Mouse (Mus musculus) CH12.LX (cell line): ENCODE data around the gene Olfr657. TPM values are rescaled to one million over a fixed set of nuclear protein-coding genes. Genes with fewer than 3 reads are reported as not detected.

ENCODE experiments used
- DNase-seq: peaks from one replicate; pipeline ENCODE4 v3.0.0-alpha.2; 2013; ENCODE audit errors: extremely low read depth
- H3K27ac ChIP-seq: 2 replicates; pipeline ENCODE4 v1.5.1; 2012; ENCODE audit warnings: low read depth, mild to moderate bottlenecking, control low read depth, moderate library complexity; ENCODE audit not compliant: insufficient read depth
- H3K27me3 ChIP-seq: replicated peaks from 2 replicates; pipeline ENCODE3; 2012; ENCODE audit warnings: inconsistent platforms
- H3K36me3 ChIP-seq, 2 experiments: replicated peaks in 1 of 2; 2 replicates each; pipeline versions ENCODE3 to v1.6.1; 2012; ENCODE audit warnings: inconsistent platforms in 1 of 2, low read length in 1 of 2, mild to moderate bottlenecking in 1 of 2, mixed read lengths in 1 of 2, moderate library complexity in 1 of 2; ENCODE audit not compliant: control insufficient read depth in 1 of 2, insufficient read depth in 1 of 2
- H3K4me1 ChIP-seq, 2 experiments: 2 replicates each; pipeline ENCODE4 v1.6.1; 2012; ENCODE audit warnings: inconsistent platforms in 1 of 2, moderate library complexity in 1 of 2; ENCODE audit not compliant: insufficient read depth in 2 of 2, control insufficient read depth in 1 of 2
- H3K4me2 ChIP-seq: 2 replicates; pipeline ENCODE4 v1.6.1; 2012; ENCODE audit warnings: low read depth, mild to moderate bottlenecking, control low read depth; ENCODE audit not compliant: poor library complexity, insufficient read depth, severe bottlenecking
- H3K4me3 ChIP-seq, 3 experiments: fragments of 150-350 bp in 1 of 3; sonication (generic) in 1 of 3; replicated peaks in 1 of 3; 2 replicates each; pipeline versions ENCODE3 to v1.5.1; 2011 to 2012; ENCODE audit warnings: low read depth in 2 of 3, low read length in 2 of 3, mild to moderate bottlenecking in 2 of 3, moderate library complexity in 2 of 3, control low read depth in 1 of 3, improper control_type of control experiment in 1 of 3, inconsistent platforms in 1 of 3, mixed read lengths in 1 of 3; ENCODE audit not compliant: poor library complexity in 1 of 3
- H3K79me2 ChIP-seq: replicated peaks from 2 replicates; pipeline ENCODE4 v1.6.1; 2012; ENCODE audit warnings: mild to moderate bottlenecking, moderate library complexity; ENCODE audit not compliant: control insufficient read depth, poor library complexity, insufficient read depth, severe bottlenecking; ENCODE audit errors: extremely low read depth
- H3K9ac ChIP-seq: 2 replicates; pipeline ENCODE4 v1.6.1; 2012; ENCODE audit warnings: low read depth, mild to moderate bottlenecking, control low read depth, moderate library complexity; ENCODE audit not compliant: insufficient read depth
- H3K9me3 ChIP-seq: replicated peaks from 2 replicates; pipeline ENCODE3; 2012; ENCODE audit warnings: low read length, inconsistent platforms, mixed read lengths
- BHLHE40 ChIP-seq: IDR thresholded peaks from 2 replicates; pipeline ENCODE4 v1.6.1; 2011; ENCODE audit warnings: mild to moderate bottlenecking, low read depth, low read length, improper control_type of control experiment
- CHD1 ChIP-seq: IDR thresholded peaks from 2 replicates; pipeline ENCODE4 v1.6.1; 2012; ENCODE audit warnings: low read depth, low read length, improper control_type of control experiment, inconsistent platforms
- CTCF ChIP-seq, 2 experiments: IDR thresholded peaks in 1 of 2; conservative IDR thresholded peaks in 1 of 2; 2 replicates each; pipeline ENCODE4 v1.5.1; 2011 to 2012; ENCODE audit warnings: low read depth in 2 of 2, low read length in 2 of 2, improper control_type of control experiment in 1 of 2, inconsistent platforms in 1 of 2, mild to moderate bottlenecking in 1 of 2, moderate library complexity in 1 of 2
- ETS1 ChIP-seq: conservative IDR thresholded peaks from 2 replicates; pipeline ENCODE4 v1.6.1; 2012; ENCODE audit warnings: low read depth, mild to moderate bottlenecking, inconsistent platforms, low read length, improper control_type of control experiment, moderate library complexity
- GABPA ChIP-seq: IDR thresholded peaks from 2 replicates; pipeline ENCODE4 v1.6.1; 2012; ENCODE audit warnings: low read depth, low read length, improper control_type of control experiment, inconsistent platforms; ENCODE audit not compliant: insufficient replicate concordance
- IRF4 ChIP-seq: IDR thresholded peaks from 2 replicates; pipeline ENCODE4 v1.6.1; 2014; ENCODE audit warnings: low read depth, mild to moderate bottlenecking, inconsistent platforms, low read length, improper control_type of control experiment
- JUN ChIP-seq: IDR thresholded peaks from 2 replicates; pipeline ENCODE4 v1.6.1; 2011; ENCODE audit warnings: low read depth, mild to moderate bottlenecking, low read length, improper control_type of control experiment, moderate library complexity; ENCODE audit not compliant: insufficient read depth
- KAT2A ChIP-seq: IDR thresholded peaks from 2 replicates; pipeline ENCODE4 v1.6.1; 2012; ENCODE audit warnings: low read length, improper control_type of control experiment, inconsistent platforms; ENCODE audit not compliant: insufficient replicate concordance
- MAX ChIP-seq: IDR thresholded peaks from 2 replicates; pipeline ENCODE4 v1.6.1; 2011; ENCODE audit warnings: low read length, improper control_type of control experiment
- MAZ ChIP-seq: IDR thresholded peaks from 2 replicates; pipeline ENCODE4 v1.6.1; 2012; ENCODE audit warnings: low read depth, mild to moderate bottlenecking, inconsistent platforms, low read length, improper control_type of control experiment, moderate library complexity
- MXI1 ChIP-seq: IDR thresholded peaks from 2 replicates; pipeline ENCODE4 v1.6.1; 2011; ENCODE audit warnings: mild to moderate bottlenecking, low read depth, low read length, improper control_type of control experiment
- MYC ChIP-seq: IDR thresholded peaks from 2 replicates; pipeline ENCODE4 v1.6.1; 2011; ENCODE audit warnings: low read depth, mild to moderate bottlenecking, improper control_type of control experiment, low read length
- NELFE ChIP-seq: IDR thresholded peaks from 2 replicates; pipeline ENCODE4 v1.6.1; 2011; ENCODE audit warnings: low read depth, low read length, improper control_type of control experiment
- PAX5 ChIP-seq: IDR thresholded peaks from 2 replicates; pipeline ENCODE4 v1.6.1; 2012; ENCODE audit warnings: low read length, inconsistent platforms, mixed read lengths
- POLR2A ChIP-seq: IDR thresholded peaks from 2 replicates; pipeline ENCODE4 v1.6.1; 2011; ENCODE audit warnings: low read depth, mild to moderate bottlenecking, improper control_type of control experiment, low read length
- POLR2AphosphoS2 ChIP-seq: IDR thresholded peaks from 2 replicates; pipeline ENCODE4 v1.6.1; 2011; ENCODE audit warnings: low read depth, low read length, improper control_type of control experiment
- RAD21 ChIP-seq: IDR thresholded peaks from 2 replicates; pipeline ENCODE4 v1.6.1; 2011; ENCODE audit warnings: low read depth, mild to moderate bottlenecking, low read length, improper control_type of control experiment, moderate library complexity
- RCOR1 ChIP-seq: conservative IDR thresholded peaks from 2 replicates; pipeline ENCODE4 v1.6.1; 2012; ENCODE audit warnings: low read depth, mild to moderate bottlenecking, inconsistent platforms, low read length, improper control_type of control experiment
- SIN3A ChIP-seq: IDR thresholded peaks from 2 replicates; pipeline ENCODE4 v1.6.1; 2012; ENCODE audit warnings: low read length, improper control_type of control experiment, inconsistent platforms
- TBP ChIP-seq: conservative IDR thresholded peaks from 2 replicates; pipeline ENCODE4 v1.6.1; 2011; ENCODE audit warnings: low read depth, low read length, improper control_type of control experiment
- TCF12 ChIP-seq: IDR thresholded peaks from 2 replicates; pipeline ENCODE4 v1.6.1; 2014; ENCODE audit warnings: low read depth, mild to moderate bottlenecking, inconsistent platforms, low read length, improper control_type of control experiment
- UBTF ChIP-seq: IDR thresholded peaks from 2 replicates; pipeline ENCODE4 v1.6.1; 2012; ENCODE audit warnings: low read depth, mild to moderate bottlenecking, inconsistent platforms, low read length, improper control_type of control experiment, moderate library complexity
- USF2 ChIP-seq: conservative IDR thresholded peaks from 2 replicates; pipeline ENCODE4 v1.6.1; 2011; ENCODE audit warnings: low read depth, low read length, improper control_type of control experiment
- dilution Hi-C: fragments of 300-500 bp; cut with MboI; formaldehyde crosslinking; loops from 2 replicates; pipeline ENCODE4 v1.14.3; 2020; ENCODE audit warnings: low sequenced_read_pairs; ENCODE audit not compliant: extremely low pct_unique_long_range_greater_than_20kb, extremely low pct_ligation_motif_present
- in situ Hi-C: fragments of 300-500 bp; cut with MboI; formaldehyde crosslinking; loops from 3 replicates; pipeline ENCODE4 v1.14.3; 2019; ENCODE audit warnings: low sequenced_read_pairs, low pct_ligation_motif_present, low pct_unique_long_range_greater_than_20kb, mixed read lengths
- polyA plus RNA-seq: library from polyadenylated mRNA; unstranded; fragments of >175 nt; gene quantifications from 2 replicates; pipeline ENCODE4 v1.2.1, GENCODE M21; 2012; ENCODE audit warnings: low read depth; ENCODE audit not compliant: insufficient read length
- total RNA-seq, 2 experiments: library from RNA; depleted of rRNA; stranded (reverse); fragments of 300-350 nt in 1 of 2; fragments of >200 nt in 1 of 2; gene quantifications; 2 replicates each; pipeline ENCODE4 v1.2.3; 2012 to 2014

The Olfr657 gene
- not detected in 2 replicates for total RNA-seq (2012; rRNA removed)
- total RNA-seq (2014; rRNA removed): not detected in 2 replicates
- not detected in 2 replicates for polyA plus RNA-seq

- no peak within 1 kb of the TSS for H3K9ac ChIP-seq
- H3K36me3 ChIP-seq: no peaks in the 10 kb centered on the region
- H3K27ac ChIP-seq: no peak within 1 kb of the TSS
- dilution Hi-C loops (no loop called here), in situ Hi-C loops (no loop called here)
- no peaks in the 10 kb centered on the region for H3K4me1 ChIP-seq
- H3K4me3 ChIP-seq: no peak within 1 kb of the TSS
- no peaks in the 10 kb centered on the region for H3K9me3 ChIP-seq
- H3K79me2 ChIP-seq: no peaks in the 10 kb centered on the region
- DNase-seq: no peak
- H3K4me2 ChIP-seq: no peak within 1 kb of the TSS
- no peak for TF ChIP-seq TCF12
- TF ChIP-seq CTCF (conservative IDR thresholded peaks at IDR 0.05 in 1 of 2, IDR thresholded peaks at IDR 0.05 in 1 of 2; ENCODE audit: low read depth in 2 of 2, low read length in 2 of 2): no peak
- no peak for TF ChIP-seq SIN3A
- no peak for TF ChIP-seq KAT2A
- TF ChIP-seq TBP: no peak
- TF ChIP-seq BHLHE40: no peak
- TF ChIP-seq UBTF: no peak
- no peak for TF ChIP-seq JUN
- no peak for TF ChIP-seq MAX
- TF ChIP-seq IRF4: no peak
- no peak for TF ChIP-seq MAZ
- no peak for TF ChIP-seq POLR2AphosphoS2
- H3K27me3 ChIP-seq: no peaks in the 10 kb centered on the region
Observed at GRCm38 (mm10) chr7:104624494-104624893, at the start of gene Olfr657. Gene Olfr657 (plus strand): TSS chr7:104624794.

GRCm38 (mm10) chr7:104577014-104577413 is 47.6 kb upstream of the Olfr657 start, which contains the start of gene Olfr653:
Gene Olfr653 (plus strand): TSS chr7:104577314.
- H3K79me2 ChIP-seq: no peaks in the 10 kb centered on the region
- no peaks in the 10 kb centered on the region for H3K9me3 ChIP-seq
- no peaks in the 10 kb centered on the region for H3K36me3 ChIP-seq
- TF ChIP-seq USF2 (no peak), RAD21 (no peak), NELFE (no peak), SIN3A (no peak), RCOR1 (no peak), POLR2A (no peak), MXI1 (no peak), ETS1 (no peak), MYC (no peak), PAX5 (no peak), MAX (no peak), CHD1 (no peak), GABPA (no peak), KAT2A (no peak), BHLHE40 (no peak)
- H3K9ac ChIP-seq: no peak within 1 kb of the TSS
- DNase-seq: no peak
- dilution Hi-C loops (no loop called here), in situ Hi-C loops (loop anchor here (25.0 kb wide), 1 partner anchor 215 kb away; the partner anchor contains the start of genes Trim12c and Trim30b)
- no peaks in the 10 kb centered on the region for H3K27me3 ChIP-seq
- H3K4me1 ChIP-seq: peaks cover 0 to 8% of the 10 kb centered on the region in 2 experiments; a peak in 2 of 4 replicates
- H3K4me2 ChIP-seq: peak within 1 kb of the TSS; percentile 21; the same call in 1 of the 2 replicates
- no peak within 1 kb of the TSS for H3K27ac ChIP-seq
- no peak within 1 kb of the TSS for H3K4me3 ChIP-seq
